Mouse (Mus musculus): ENCODE results near the gene Plxnd1.

GRCm38 (mm10) chr6:115955664-115956063, 39.1 kb downstream of the Plxnd1 start:
- TF ChIP-seq CTCF (IDR thresholded peaks at IDR 0.05; ENCODE audit: borderline replicate concordance, insufficient read depth, low read depth, low read length) (no peak), POLR2A (IDR thresholded peaks at IDR 0.05; ENCODE audit: borderline replicate concordance, insufficient read depth, low read length) (no peak)

All from cerebellum, adult 2 months (tissue).